Mouse (Mus musculus) myocyte (in vitro differentiated cells): ENCODE results near the gene Ankrd63. TPM values are rescaled to one million over a fixed set of nuclear protein-coding genes. Genes with fewer than 3 reads are reported as not detected.
A peak's percentile ranks its signal among the peaks of the same experiment; 100 is the strongest.

ENCODE experiments used
- H3K27me3 ChIP-seq: one replicate; pipeline ENCODE4 v1.6.1; 2011; ENCODE audit not compliant: control insufficient read depth, insufficient read depth, insufficient read length
- H3K36me3 ChIP-seq: one replicate; pipeline ENCODE4 v1.6.1; 2011; ENCODE audit not compliant: control insufficient read depth, insufficient read depth
- H3K4me2 ChIP-seq: one replicate; pipeline ENCODE4 v1.6.1; 2011; ENCODE audit warnings: low read depth, control low read depth
- H3K4me3 ChIP-seq: one replicate; pipeline ENCODE4 v1.5.1; 2011; ENCODE audit warnings: mild to moderate bottlenecking, control low read depth, moderate library complexity
- H3K79me2 ChIP-seq: one replicate; pipeline ENCODE4 v1.6.1; 2011; ENCODE audit not compliant: control insufficient read depth, insufficient read depth
- H3ac ChIP-seq: one replicate; pipeline ENCODE4 v1.6.1; 2011; ENCODE audit not compliant: control insufficient read depth, insufficient read length
- CEBPB ChIP-seq: IDR thresholded peaks from 2 replicates; pipeline ENCODE4 v1.6.1; 2011; ENCODE audit warnings: mild to moderate bottlenecking, moderate library complexity; ENCODE audit not compliant: poor library complexity, insufficient read depth, severe bottlenecking
- E2F4 ChIP-seq: IDR thresholded peaks from one replicate; pipeline ENCODE4 v1.6.1; 2011; ENCODE audit warnings: mild to moderate bottlenecking, control low read depth, moderate library complexity; ENCODE audit not compliant: insufficient read depth
- MAX ChIP-seq: IDR thresholded peaks from one replicate; pipeline ENCODE4 v1.6.1; 2011; ENCODE audit warnings: low read depth, mild to moderate bottlenecking, control low read depth
- MYOD1 ChIP-seq, 3 experiments: IDR thresholded peaks; one replicate each; pipeline ENCODE4 v1.6.1; 2011; ENCODE audit warnings: control low read depth in 2 of 3, low read depth in 2 of 3, mild to moderate bottlenecking in 2 of 3, moderate library complexity in 1 of 3; ENCODE audit not compliant: insufficient read length in 2 of 3, control insufficient read depth in 1 of 3
- MYOG ChIP-seq, 3 experiments: IDR thresholded peaks; one replicate each; pipeline ENCODE4 v1.6.1; 2011; ENCODE audit warnings: control low read depth in 2 of 3, low read depth in 2 of 3, mild to moderate bottlenecking in 2 of 3; ENCODE audit not compliant: insufficient read length in 2 of 3, control insufficient read depth in 1 of 3, insufficient read depth in 1 of 3
- POLR2A ChIP-seq: IDR thresholded peaks from one replicate; pipeline ENCODE4 v1.6.1; 2011; ENCODE audit warnings: low read depth, mild to moderate bottlenecking, control low read depth, moderate library complexity; ENCODE audit not compliant: insufficient read length
- POLR2AphosphoS2 ChIP-seq: IDR thresholded peaks from one replicate; pipeline ENCODE4 v1.6.1; 2011; ENCODE audit warnings: low read depth, control low read depth; ENCODE audit not compliant: insufficient read length
- REST ChIP-seq: IDR thresholded peaks from one replicate; pipeline ENCODE4 v1.6.1; 2011; ENCODE audit warnings: mild to moderate bottlenecking, control low read depth, moderate library complexity; ENCODE audit not compliant: insufficient read depth, insufficient read length
- SRF ChIP-seq: IDR thresholded peaks from one replicate; pipeline ENCODE4 v1.6.1; 2011; ENCODE audit warnings: low read depth; ENCODE audit not compliant: control insufficient read depth, insufficient read length
- TCF12 ChIP-seq: IDR thresholded peaks from one replicate; pipeline ENCODE4 v1.6.1; 2011; ENCODE audit warnings: mild to moderate bottlenecking, control low read depth; ENCODE audit not compliant: poor library complexity, insufficient read depth, severe bottlenecking
- TCF3 ChIP-seq: IDR thresholded peaks from one replicate; pipeline ENCODE4 v1.6.1; 2011; ENCODE audit warnings: low read depth, control low read depth; ENCODE audit not compliant: insufficient read length
- USF1 ChIP-seq: IDR thresholded peaks from one replicate; pipeline ENCODE4 v1.6.1; 2011; ENCODE audit warnings: low read depth, mild to moderate bottlenecking, control low read depth, moderate library complexity
- polyA plus RNA-seq: library from polyadenylated mRNA; unstranded; fragments of >200 nt; fragmentation: generic; extraction: Trizol; gene quantifications from one replicate; pipeline ENCODE4 v1.2.1, GENCODE M21; 2012; ENCODE audit warnings: missing spikeins

Gene Ankrd63
- polyA plus RNA-seq, 1 experiment: 0.01 TPM

DNA sequence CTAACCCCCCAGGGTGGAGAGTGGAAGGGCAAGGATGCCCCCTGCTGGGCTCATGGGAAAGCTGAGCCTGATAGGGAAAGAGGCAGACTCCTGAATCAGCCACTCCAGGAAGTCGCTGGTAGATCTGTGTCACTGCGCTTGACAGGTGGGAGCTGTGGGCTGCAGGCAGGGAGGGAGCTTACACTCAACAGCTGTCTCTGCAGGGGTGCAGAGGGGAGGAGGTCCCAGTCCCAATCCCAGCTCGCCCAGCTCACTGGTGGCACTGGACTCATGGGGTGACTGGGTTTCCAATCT is 26.8 kb upstream of the Ankrd63 start:
- TF ChIP-seq USF1 (no peak), MYOG (IDR thresholded peaks at IDR 0.05; ENCODE audit: control insufficient read depth in 1 of 3, insufficient read depth in 1 of 3, insufficient read length in 2 of 3, low read depth in 2 of 3) (peak in 2 of 3 experiments; percentile 15 to 73), MYOD1 (IDR thresholded peaks at IDR 0.05; ENCODE audit: control insufficient read depth in 1 of 3, insufficient read length in 2 of 3, low read depth in 2 of 3) (peak in 2 of 3 experiments; percentile 60 to 66)
- H3K79me2 ChIP-seq: no peaks in the 10 kb centered on the region
- H3ac ChIP-seq: no peak overlapping the region
- H3K4me2 ChIP-seq: no peak overlapping the region
- peaks cover 32% of the 10 kb centered on the region for H3K27me3 ChIP-seq
- no peak overlapping the region for H3K4me3 ChIP-seq
- no peaks in the 10 kb centered on the region for H3K36me3 ChIP-seq

GRCm38 (mm10) chr2:118729816-118730621 is 26.3 kb upstream of the Ankrd63 start:
- TF ChIP-seq MAX (no peak), POLR2A (no peak), TCF3 (no peak), SRF (no peak)
- H3K27me3 ChIP-seq: peaks cover 37% of the 10 kb centered on the region
- no peak overlapping the region for H3K4me2 ChIP-seq
- H3ac ChIP-seq: no peak overlapping the region
- H3K36me3 ChIP-seq: no peaks in the 10 kb centered on the region
- H3K4me3 ChIP-seq: no peak overlapping the region
- no peaks in the 10 kb centered on the region for H3K79me2 ChIP-seq

GRCm38 (mm10) chr2:118729194-118729593 is 25.4 kb upstream of the Ankrd63 start:
- no peak overlapping the region for H3K4me3 ChIP-seq
- TF ChIP-seq TCF12 (no peak), E2F4 (no peak), CEBPB (no peak), USF1 (no peak), SRF (no peak), TCF3 (no peak), POLR2AphosphoS2 (no peak), REST (no peak), MAX (no peak), MYOG (IDR thresholded peaks at IDR 0.05; ENCODE audit: control insufficient read depth in 1 of 3, insufficient read depth in 1 of 3, insufficient read length in 2 of 3, low read depth in 2 of 3) (no peak), POLR2A (no peak), MYOD1 (IDR thresholded peaks at IDR 0.05; ENCODE audit: control insufficient read depth in 1 of 3, insufficient read length in 2 of 3, low read depth in 2 of 3) (no peak)
- H3K27me3 ChIP-seq: peaks cover 45% of the 10 kb centered on the region
- H3K36me3 ChIP-seq: no peaks in the 10 kb centered on the region
- H3K4me2 ChIP-seq: no peak overlapping the region
- H3ac ChIP-seq: no peak overlapping the region
- no peaks in the 10 kb centered on the region for H3K79me2 ChIP-seq

DNA sequence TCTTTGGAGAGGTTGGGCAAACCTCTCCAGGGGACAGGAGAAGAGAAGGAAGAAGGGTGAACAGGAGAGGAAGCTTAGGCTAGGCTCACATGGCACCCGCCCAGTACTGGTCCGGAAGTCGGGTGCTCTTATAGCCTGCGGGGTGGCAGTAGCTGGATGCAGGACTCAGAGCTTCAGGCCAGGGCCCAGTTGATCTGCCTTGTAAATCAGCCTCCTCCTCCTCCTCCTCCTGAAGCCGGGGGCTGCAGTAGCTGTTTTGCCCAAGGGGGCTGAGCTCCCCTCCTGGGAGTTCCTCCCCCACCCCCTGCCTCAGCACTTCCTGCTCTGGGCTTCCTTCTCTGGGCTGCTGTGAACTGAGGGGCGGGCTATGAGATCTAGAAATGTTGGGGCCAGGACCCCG is 24.6 kb upstream of the Ankrd63 start, which contains the start of gene Plcb2:
Plcb2 (minus strand) TSS at position 102 of the 400 bp plus-strand sequence.
- Histone ChIP-seq H3K36me3 (no peaks in the 10 kb centered on the region), H3ac (no peak within 1 kb of the TSS), H3K4me3 (no peak within 1 kb of the TSS), H3K4me2 (no peak within 1 kb of the TSS), H3K79me2 (no peaks in the 10 kb centered on the region), H3K27me3 (peaks cover 54% of the 10 kb centered on the region)
- TF ChIP-seq USF1: no peak
- TF ChIP-seq TCF3: no peak
- TF ChIP-seq TCF12: no peak
- no peak for TF ChIP-seq REST
- no peak for TF ChIP-seq E2F4

DNA sequence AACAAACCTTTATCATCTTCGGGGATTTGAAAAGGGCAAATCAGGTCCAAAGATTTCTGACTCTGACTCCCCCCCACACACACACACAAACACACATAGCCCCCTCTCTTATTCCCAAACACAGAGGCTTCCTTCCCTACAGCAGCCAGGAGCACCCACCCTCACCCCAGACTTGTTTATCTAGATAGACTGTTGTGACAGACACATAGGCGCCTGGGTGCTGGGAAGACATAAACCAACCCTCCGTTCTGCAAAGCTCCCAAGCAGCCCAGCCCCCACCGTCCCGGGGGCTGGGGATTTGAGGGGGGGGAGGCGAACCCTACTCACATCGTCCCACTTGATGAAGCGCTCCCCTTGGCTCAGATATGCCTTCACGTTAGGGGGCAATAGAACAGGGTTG is 24.1 kb upstream of the Ankrd63 start:
- H3K4me3 ChIP-seq: no peak overlapping the region
- TF ChIP-seq CEBPB: no peak
- no peak for TF ChIP-seq POLR2A
- TF ChIP-seq TCF3: no peak
- TF ChIP-seq TCF12: no peak
- no peak for TF ChIP-seq E2F4
- TF ChIP-seq POLR2AphosphoS2: no peak
- no peak for TF ChIP-seq SRF
- TF ChIP-seq REST: no peak
- TF ChIP-seq MYOG (IDR thresholded peaks at IDR 0.05; ENCODE audit: control insufficient read depth in 1 of 3, insufficient read depth in 1 of 3, insufficient read length in 2 of 3, low read depth in 2 of 3): no peak
- no peak for TF ChIP-seq MYOD1 (IDR thresholded peaks at IDR 0.05; ENCODE audit: control insufficient read depth in 1 of 3, insufficient read length in 2 of 3, low read depth in 2 of 3)
- no peak for TF ChIP-seq MAX
- TF ChIP-seq USF1: no peak
- H3K4me2 ChIP-seq: no peak overlapping the region
- no peaks in the 10 kb centered on the region for H3K79me2 ChIP-seq
- H3K36me3 ChIP-seq: no peaks in the 10 kb centered on the region
- H3K27me3 ChIP-seq: peaks cover 58% of the 10 kb centered on the region
- no peak overlapping the region for H3ac ChIP-seq
